Comparison of ENCODE assay signal across 7 mouse cellular contexts in genomic region chr9:106345167-106345566, GRCm38 (mm10). TPM values are rescaled to one million over a fixed set of nuclear protein-coding genes. Genes with fewer than 3 reads are reported as not detected.
DNase-seq lines count a peak whose midpoint lies in the region; ATAC-seq and TF ChIP-seq lines count a peak whose summit lies in the region.

No protein-coding gene starts in this region.

- no peaks in the 10 kb centered on the region for H3K9me3 ChIP-seq in embryonic facial prominence, embryonic 13.5 days
- no peaks in the 10 kb centered on the region for H3K9me3 ChIP-seq in lung, postnatal 0 days (ENCODE audit: low read length)

- no peak for TF ChIP-seq CTCF in lung, postnatal 0 days (IDR thresholded peaks at IDR 0.05)

- intact Hi-C loops in heart, postnatal 25 days (cut with DNase I) = loop anchor here (2.0 kb wide), 1 partner anchor 38 kb away; no protein-coding TSS in a partner anchor

- H3K4me3 ChIP-seq in embryonic facial prominence, embryonic 13.5 days = 0 out of 2 replicates have a peak overlapping the region, but pooled peaks have one; percentile 6
- H3K4me3 ChIP-seq in lung, postnatal 0 days (ENCODE audit: low read depth, low read length) = no peak overlapping the region

- 22% methylated on average over 6 of the region's 6 CpGs for WGBS in embryonic facial prominence, embryonic 13.5 days
- WGBS in lung, postnatal 0 days = 40% methylated on average over 6 of the region's 6 CpGs

- TF ChIP-seq EP300 in lung, postnatal 0 days (IDR thresholded peaks at IDR 0.05) = no peak

- DNase-seq in MN1 (ENCODE audit: low spot score) (peak; percentile 64), ZHBTc4 (ENCODE audit: low read depth, low spot score) (peak; percentile 36)
- DNase-seq in heart, postnatal 25 days (ENCODE audit: low spot score) = peak; percentile 79
- DNase-seq in lung, postnatal 0 days (ENCODE audit: low spot score) = peak; percentile 84
- DNase-seq in urinary bladder, postnatal 14 days (ENCODE audit: low spot score) = peak; percentile 72
- DNase-seq in spleen, postnatal 4 days (ENCODE audit: low spot score in 2 of 2) = no peak

- no peaks in the 10 kb centered on the region for H3K36me3 ChIP-seq in embryonic facial prominence, embryonic 13.5 days
- H3K36me3 ChIP-seq in lung, postnatal 0 days (ENCODE audit: insufficient read depth, low read length) = no peaks in the 10 kb centered on the region

- H3K4me1 ChIP-seq in embryonic facial prominence, embryonic 13.5 days = peaks cover 86% of the 10 kb centered on the region
- peaks cover 9% of the 10 kb centered on the region; the same call in 1 of the 2 replicates for H3K4me1 ChIP-seq in lung, postnatal 0 days (ENCODE audit: insufficient read depth, low read depth, low read length)

- peak overlapping the region; percentile 55 for H3K9ac ChIP-seq in embryonic facial prominence, embryonic 13.5 days
- H3K9ac ChIP-seq in lung, postnatal 0 days (replicated peaks; ENCODE audit: low read depth) = no peak overlapping the region

- H3K27me3 ChIP-seq in embryonic facial prominence, embryonic 13.5 days = no peaks in the 10 kb centered on the region
- H3K27me3 ChIP-seq in lung, postnatal 0 days (replicated peaks; ENCODE audit: insufficient read depth, low read length) = no peaks in the 10 kb centered on the region

- peak overlapping the region; percentile 85 for H3K27ac ChIP-seq in embryonic facial prominence, embryonic 13.5 days
- 0 out of 2 replicates have a peak overlapping the region, but pooled peaks have one; percentile 55 for H3K27ac ChIP-seq in lung, postnatal 0 days (ENCODE audit: low read length)

- no peak for ATAC-seq in embryonic facial prominence, embryonic 13.5 days (ENCODE audit: insufficient number of reproducible peaks, insufficient read depth, low FRiP score, low TSS enrichment, low read depth)
- peak; percentile 85 for ATAC-seq in lung, postnatal 0 days

- peak overlapping the region; percentile 16; the same call in 1 of the 2 replicates for H3K4me2 ChIP-seq in embryonic facial prominence, embryonic 13.5 days
- no peak overlapping the region for H3K4me2 ChIP-seq in lung, postnatal 0 days (replicated peaks; ENCODE audit: low read depth, low read length)

RNA-seq across cellular contexts. Expression of gene Dusp7, which starts 23.3 kb away (rescaled TPM):
- 40.3 and 40.6 TPM in 2 replicates for polyA plus RNA-seq in embryonic facial prominence, embryonic 13.5 days (2015; fragmentation: Nextera tagmentation; extraction: Ambion mirVana)
- total RNA-seq in heart, postnatal 25 days (2021) = 10 to 100 TPM; 43.6 to 67.0 TPM
- 25.7 and 27.8 TPM in 2 replicates for polyA plus RNA-seq in lung, postnatal 0 days (2015; fragmentation: Nextera tagmentation; extraction: Ambion mirVana)

Comparison
In these comparisons a context has a peak if more than half of its experiments do, and no peak if none do; other contexts are left out.
1. DNase-seq: peak in MN1 (single experiment), ZHBTc4 (single experiment), heart, postnatal 25 days (single experiment), lung, postnatal 0 days (single experiment) and urinary bladder, postnatal 14 days (single experiment); none in spleen, postnatal 4 days (0 of 2).